Mouse (Mus musculus): ENCODE measurements around the gene Grm8. TPM values are rescaled to one million over a fixed set of nuclear protein-coding genes. Genes with fewer than 3 reads are reported as not detected.

The Grm8 gene
- total RNA-seq, 2 experiments from 2014 or later: 0.81 TPM; not detected in 1

DNA sequence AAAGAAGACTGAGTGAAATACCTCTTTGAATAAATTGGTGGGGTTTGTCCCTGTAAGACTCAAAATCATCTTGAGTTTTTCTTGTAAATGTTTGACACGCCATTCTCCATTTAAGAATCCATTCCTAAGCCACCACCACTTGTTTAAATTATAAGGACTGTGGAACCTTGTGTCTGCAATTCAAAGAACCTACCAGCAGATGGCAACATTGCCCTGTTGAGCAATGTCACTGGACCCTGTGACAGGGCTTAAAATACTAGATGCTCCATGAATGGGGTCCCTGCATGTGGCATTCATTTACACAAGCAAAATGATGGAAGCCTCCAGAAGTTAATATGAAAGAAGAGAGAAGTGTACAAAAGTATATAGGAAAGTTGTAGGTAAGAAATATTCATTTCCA is 477.5 kb downstream of the Grm8 start:
- peak in 1 of 2 experiments; percentile 11 for DNase-seq (ENCODE audit: low spot score in 2 of 2)

DNA sequence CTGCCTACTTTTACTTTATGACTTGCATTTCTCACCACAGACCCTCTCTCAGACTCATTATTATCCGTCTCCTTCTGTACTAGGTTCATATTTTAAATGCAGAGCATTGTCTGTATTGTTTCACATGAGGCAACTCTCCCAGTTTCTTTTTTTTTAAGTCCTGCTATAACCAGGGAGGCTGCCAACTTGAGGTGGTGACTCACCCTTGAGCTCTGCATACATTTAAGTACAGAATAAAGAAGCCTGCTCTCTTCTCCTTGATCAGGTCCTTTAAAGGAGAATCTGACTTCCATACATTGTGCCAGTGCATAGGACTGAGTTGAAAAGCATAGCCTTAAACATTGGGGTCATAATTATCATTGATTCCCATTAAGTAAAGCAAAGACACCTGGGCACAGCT is 488.5 kb downstream of the Grm8 start:
- no peak for DNase-seq (ENCODE audit: low spot score in 2 of 2)

DNA sequence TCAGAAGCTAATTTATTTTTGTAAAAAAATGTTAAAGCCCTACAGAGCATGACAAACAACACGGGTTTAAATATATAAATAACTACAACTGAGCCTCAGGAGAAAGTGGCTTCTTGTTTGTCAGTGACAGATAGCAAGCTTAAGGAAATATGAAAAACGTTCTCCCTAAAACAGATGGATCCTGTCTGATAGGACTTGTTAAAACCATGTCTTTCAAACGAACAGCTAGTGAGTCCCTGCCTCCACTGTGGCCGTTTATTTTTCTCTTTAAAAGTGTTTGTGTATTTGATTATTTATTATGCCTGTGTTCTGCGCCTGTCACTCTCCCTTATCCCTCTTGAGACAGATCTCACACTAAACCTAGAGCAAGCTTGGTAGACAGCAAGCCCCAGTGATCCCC is 489.9 kb downstream of the Grm8 start:
- DNase-seq (ENCODE audit: low spot score in 2 of 2): no peak

DNA sequence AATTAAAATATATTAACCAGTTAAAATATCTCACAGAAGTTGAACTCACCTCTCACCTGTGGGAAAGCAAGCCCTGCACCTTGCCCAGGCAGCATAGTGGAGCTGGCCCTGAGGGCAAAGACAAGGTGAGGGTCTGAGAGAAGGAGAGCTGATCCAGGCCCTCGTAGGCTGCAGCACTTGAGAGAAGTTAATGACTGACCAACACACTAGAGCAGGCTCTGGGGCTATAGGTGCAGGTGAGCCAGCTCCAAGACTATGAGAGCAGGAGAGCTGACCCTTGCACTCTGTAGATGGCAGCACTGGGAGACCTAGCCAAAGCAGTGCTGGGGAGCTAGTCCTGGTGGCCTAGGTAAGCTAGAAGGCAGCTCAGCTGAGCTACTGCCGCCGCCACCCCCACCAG is 499.1 kb downstream of the Grm8 start:
- DNase-seq (ENCODE audit: low spot score in 2 of 2): no peak

DNA sequence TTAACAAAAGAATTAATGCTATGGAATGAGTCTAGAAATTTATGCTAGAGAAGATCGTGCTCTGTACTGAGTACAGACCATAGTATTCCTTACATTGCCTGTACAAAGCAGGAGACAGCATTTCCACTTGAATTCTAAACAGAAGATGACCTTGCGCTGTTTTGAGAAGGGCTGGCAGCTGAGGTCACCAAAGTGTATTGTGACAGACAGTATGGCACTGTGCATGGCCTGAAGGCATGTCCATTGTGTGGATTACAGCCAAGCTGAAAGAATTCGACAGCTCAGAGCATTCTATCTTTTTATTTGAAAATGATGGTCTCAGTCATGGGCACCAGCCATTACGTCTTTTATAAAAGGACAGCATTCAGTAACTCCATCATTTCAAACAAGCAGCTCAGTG is 517.5 kb downstream of the Grm8 start:
- DNase-seq (ENCODE audit: low spot score in 2 of 2): no peak

DNA sequence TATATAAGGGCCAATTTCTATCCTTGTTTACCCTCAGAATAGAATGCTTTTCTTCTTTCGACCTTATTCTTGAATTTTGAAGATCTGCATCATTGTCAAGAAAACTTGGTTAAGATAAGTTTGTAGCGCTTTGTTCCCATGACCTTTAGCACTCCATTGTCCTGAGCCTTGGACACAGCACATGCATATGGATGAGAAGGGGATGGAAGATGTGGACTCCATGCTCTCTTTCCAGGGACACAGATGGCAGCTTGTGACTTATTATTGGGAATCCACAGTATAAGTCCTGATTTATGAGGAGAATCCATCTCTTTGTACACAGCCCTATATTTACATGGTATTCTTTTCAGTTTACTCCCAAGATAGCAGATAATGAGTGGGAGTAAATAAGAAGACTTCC is 554.5 kb downstream of the Grm8 start:
- no peak for DNase-seq (ENCODE audit: low spot score in 2 of 2)

DNA sequence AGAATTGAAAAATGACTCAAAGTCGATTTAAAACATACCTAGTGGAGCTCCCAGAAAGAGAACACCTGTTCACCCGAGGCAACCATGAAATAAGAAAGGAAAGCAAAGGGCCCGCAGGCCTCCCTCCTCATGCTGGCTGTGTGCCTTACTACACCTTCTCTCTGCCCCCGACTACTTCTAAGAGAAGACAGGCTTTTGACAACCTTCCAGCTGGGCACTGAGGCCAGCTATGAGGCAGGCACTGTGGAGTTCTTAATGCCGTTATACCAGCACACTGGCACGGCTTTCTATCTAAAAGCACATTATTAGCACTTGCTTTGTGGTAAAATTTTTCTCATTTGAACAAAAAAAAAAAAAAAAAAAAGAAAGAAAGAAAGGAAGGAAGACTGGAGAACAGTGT is 589.5 kb downstream of the Grm8 start:
- DNase-seq (ENCODE audit: low spot score in 2 of 2): no peak

DNA sequence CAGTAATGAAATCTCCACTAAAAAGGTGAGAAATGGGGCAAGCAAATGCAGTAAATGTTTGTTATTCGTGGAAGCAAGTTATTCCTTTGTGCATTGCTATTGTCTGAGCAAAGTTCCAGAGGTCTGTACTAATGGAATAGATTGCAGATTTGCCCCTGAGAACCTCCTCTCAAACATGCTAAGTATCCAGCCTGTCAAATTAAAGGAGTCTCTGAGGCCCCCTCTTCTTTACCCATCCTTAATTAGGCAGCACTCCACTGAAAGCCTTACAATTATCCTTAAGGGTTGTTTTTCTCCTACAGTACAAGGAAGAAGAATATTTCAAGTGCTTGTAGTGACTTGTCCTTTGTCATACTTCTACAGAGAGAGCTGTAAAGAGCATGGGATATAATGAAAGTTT is 617.4 kb downstream of the Grm8 start:
- DNase-seq (ENCODE audit: low spot score in 2 of 2): no peak

DNA sequence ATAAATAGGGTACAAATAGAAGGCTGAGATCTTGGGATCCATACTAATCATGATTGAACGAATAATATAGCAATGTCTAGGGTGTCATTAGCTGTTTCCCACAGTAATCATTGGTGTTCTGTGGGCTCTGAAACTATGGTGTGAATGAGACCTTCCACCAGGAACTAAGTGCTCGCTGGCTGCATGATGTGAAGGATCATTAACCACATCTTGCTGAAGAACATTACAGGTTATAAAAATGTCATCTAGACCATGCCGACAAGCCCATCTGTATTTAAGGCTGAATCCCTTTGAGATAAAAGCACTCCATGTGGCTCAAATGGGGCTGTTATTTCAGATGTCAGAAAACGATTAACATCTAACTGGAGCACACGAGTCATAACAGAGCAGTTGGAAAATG is 674.0 kb downstream of the Grm8 start:
- no peak for DNase-seq (ENCODE audit: low spot score in 2 of 2)

DNA sequence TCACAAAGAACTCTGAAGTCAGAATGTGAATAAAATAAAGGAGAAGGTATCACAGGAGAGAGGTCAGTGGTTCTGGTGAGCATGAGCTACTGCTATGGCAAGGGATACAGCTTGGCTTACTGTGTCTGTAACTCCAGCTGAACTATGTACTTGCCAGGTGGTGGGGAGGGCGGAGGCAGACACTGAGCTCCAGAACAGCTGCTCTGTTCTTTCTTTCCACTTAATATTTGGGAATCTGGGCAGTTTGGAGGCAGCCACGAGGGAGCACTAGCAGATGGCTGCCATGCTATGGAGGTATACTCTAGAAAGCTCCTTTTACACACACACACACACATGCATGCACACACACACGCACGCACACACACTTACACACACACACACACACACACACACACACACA is 726.5 kb downstream of the Grm8 start:
- DNase-seq (ENCODE audit: low spot score in 2 of 2): peak in 1 of 2 experiments; percentile 8

DNA sequence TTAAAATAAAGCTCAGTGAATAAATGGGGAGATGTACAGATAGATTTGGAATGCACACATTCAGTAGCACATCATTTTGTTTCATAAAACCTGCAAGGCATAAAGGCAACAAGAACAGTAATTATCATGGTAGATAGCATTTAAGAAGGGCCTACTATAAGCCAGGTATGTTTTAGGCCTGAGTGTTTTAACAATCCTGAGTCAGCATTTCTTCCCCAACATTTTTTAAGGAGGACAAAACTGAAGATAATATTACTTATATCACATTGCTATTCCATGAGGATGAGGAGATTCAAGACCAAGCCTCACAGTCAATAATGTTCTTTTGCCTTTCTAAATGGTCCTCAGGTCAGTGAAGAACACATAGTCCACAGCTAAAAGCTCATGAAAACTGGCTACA is 762.6 kb downstream of the Grm8 start:
- no peak for DNase-seq (ENCODE audit: low spot score in 2 of 2)

DNA sequence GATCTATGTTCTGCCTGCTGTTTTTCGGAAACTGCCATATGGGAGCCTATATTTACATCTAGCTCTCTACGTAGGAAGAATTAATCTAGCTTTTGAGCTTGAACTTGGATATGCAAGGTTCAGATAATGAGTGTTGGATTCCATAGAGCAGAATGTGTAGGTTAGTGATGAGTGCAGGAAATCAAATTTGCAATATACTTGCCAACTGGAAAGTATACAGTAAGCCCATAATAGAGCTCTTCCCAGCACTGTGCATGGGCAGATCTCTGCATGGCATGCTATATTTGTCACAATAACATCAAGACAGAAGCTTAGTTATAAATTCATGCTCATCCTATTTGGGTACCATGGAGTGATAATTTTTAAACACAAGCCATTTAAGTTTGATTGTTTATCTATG is 763.9 kb downstream of the Grm8 start:
- no peak for DNase-seq (ENCODE audit: low spot score in 2 of 2)

DNA sequence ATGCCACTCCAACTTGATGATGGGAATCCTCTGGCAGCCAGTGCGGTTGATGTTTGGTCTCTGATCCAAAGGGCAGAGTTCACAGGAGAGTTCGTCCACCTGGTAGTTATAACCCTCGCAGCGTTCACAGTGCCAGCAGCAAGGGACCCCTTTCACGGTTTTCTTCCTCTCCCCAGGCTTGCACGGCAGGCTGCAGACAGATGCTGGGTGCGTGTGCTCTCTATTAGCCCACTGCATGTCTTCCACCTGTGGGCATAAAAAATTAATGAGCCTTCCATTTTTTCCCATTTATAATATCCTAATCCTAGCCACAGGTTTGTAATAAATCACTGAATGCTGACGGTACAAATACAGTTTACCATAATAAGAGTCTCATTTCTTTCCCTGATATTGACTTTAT is 771.2 kb downstream of the Grm8 start:
- no peak for DNase-seq (ENCODE audit: low spot score in 2 of 2)

DNA sequence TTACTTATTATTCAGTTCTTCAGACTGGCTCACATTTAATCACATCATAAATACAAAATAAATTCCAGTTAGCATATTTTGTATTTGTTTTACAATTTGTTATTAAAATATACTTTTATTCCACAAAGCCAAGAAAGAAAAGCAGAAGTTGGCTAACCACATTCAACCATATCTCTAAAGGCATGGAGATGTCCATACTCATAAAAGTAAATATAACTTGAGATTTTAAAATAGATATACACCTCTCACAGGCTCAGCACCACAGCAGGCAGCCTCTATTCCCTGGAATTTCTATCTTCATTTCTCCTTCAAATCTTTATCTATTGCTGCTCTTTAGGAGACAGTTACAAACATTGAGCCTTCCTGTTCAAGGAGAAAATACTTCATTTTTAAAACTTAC is 774.5 kb downstream of the Grm8 start:
- no peak for DNase-seq (ENCODE audit: low spot score in 2 of 2)

DNA sequence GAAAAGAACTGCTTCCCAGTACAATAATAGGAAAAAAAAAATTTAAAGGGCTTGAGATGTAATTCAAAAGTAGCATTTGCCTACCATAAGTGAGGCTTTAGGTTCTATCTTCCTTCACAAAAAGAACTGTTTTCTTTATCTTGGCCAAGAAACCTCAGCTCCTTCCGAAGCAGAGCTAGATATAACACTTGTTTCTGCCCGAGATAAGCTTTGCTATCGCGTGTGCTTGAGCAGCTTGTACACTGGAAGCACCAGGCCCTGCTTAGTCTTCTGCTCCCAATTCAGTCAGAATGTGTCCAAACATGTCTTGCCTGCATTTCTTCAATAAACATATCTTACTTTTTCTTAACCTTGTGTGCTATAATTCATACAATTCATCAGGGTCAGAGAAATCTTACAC is 783.8 kb downstream of the Grm8 start:
- DNase-seq (ENCODE audit: low spot score in 2 of 2): no peak

DNA sequence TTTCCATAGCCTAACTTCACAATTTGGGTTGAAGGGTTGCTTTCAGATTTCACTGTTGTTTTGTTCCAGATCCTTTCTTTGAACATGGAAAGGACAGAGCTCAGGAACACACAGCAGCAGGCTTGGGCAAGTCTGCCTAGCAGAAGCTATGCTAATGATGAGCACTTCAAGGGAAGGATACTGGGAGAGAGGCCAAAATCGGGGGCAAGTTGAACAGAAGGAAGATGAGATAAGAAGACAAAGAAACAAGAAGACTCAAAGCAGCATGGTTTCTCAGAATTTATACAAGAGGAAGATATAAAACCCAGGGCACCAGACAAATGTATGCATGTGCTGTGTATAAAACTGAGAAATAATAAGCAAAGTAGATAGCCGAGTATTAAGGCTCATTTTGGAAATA is 786.7 kb downstream of the Grm8 start:
- DNase-seq (ENCODE audit: low spot score in 2 of 2): no peak

DNA sequence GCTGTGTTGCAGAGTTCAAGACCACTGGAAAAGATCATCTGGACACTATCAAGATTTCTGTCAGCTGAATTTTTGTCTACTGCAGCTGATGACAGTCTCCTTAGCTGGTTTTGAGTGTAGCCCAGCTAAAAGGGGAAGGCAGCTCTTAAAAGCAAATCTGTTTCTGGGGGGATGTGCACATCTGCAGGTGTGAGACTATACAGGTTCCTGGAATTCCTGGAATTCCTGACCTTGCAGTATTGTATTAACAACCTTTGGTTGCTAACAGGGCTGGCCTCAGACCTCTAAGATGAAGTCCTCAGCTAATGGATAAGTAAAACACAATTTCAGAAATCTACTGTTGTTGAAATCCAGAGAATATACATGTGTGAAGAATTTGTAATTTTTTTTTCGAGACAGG is 788.7 kb downstream of the Grm8 start:
- DNase-seq (ENCODE audit: low spot score in 2 of 2): no peak

DNA sequence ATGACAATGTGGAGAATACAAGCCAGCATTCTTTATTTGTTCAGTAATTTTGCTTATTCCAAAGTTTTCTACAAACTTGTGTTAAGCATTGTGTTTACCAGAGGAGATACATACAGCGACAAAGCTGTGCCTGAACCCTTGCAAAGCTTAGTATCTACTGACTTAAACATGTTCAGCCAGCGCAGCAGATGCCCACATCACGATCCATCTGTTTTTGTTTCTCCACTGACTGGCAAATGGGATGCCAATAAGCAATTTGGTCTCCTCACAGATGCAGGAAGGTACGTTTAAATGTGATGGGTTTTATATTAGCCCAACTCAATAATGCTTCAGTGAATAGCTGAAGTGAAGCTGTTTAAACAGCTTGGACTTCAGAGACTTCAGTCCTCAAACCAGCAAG is 794.8 kb downstream of the Grm8 start:
- no peak for DNase-seq (ENCODE audit: low spot score in 2 of 2)

DNA sequence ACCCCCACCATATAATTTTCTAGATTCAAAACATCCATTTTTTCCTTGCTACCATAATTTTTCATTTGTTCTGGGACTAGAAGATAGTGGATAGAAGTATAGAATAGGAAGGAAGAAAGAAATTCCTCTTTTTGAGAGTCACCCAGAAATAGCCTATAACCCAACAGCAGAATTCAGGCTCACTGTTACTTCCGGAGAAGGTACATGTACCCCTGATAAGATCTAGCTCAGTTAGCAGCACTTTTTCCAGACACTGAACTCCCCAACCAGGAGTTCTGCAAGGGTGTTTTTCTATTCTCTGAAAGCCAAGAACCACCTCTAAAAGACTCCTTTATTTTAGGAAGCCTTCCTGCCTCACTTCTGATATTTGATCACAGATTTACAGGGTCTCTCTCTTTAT is 816.4 kb downstream of the Grm8 start:
- DNase-seq (ENCODE audit: low spot score in 2 of 2): no peak

DNA sequence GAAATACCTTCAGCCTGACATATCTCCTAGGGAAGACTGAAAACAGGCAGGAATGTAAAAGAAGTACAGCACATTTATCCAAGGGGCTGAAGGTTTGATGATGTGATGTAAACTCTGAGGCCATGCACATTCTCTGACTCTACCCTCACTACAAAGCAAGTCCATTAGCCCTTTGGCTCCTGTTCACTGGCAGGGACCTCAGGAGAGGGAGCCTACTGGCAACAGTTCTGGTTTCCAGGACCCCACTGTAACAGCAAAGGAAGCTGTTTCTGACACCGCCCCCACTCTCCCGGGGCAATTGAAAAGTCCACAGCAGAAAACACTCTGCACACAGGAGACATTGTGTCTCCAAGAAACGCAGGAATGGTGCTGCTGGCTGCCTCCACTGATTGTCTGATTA is 817.6 kb downstream of the Grm8 start:
- peak in 1 of 2 experiments; percentile 6 for DNase-seq (ENCODE audit: low spot score in 2 of 2)

DNA sequence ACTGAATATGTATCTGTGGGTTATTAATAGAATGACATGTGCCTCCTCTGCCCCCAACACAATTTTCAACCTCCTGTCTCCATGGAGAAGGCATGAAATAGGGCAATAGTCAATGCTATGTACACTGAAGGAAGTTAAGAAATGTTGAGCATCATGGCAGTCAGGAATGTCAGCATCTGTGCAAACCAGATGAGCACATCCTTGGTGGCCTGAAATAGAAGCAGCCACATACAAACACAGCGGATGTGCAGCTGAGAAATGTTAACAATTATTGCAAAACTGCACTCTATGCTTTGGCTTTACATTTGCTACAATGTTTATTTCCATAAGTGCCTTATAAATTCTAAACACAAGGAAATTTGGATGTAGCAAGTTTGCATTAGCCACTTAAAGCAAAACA is 819.0 kb downstream of the Grm8 start:
- DNase-seq (ENCODE audit: low spot score in 2 of 2): no peak

DNA sequence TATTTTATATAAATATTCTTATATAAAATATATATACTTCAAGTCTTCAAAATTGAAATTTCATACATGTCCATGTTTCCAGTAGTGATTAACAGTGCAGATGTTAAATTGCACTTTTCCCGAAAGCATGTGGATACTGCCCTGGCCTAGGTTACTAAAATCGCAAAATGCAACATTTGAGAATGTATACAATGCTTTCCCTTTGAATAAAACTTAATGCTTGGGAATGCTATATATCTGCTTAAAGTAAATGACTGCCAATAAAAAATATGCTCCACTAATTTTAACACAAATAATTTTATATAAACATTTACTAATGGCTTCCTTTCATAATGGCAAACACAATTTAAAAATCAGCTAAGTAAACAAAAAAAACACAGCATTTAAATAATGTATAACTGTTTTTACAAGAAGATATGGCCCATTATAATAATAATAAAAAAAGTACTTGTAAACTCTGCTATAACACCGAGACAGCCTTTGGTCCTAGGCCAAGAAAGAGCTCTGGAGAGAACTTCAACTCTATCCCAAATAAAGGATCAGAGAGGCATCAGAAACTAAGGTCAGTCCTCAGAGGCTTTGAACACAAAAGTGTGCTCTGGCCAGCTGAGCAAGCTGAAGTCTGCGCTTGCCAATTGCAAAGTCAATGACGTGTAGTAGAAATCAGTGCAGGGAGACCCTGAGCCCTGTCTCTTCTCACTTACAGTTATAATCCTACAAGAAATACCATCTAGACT is 820.5 kb downstream of the Grm8 start:
- no peak for DNase-seq (ENCODE audit: low spot score in 2 of 2)

DNA sequence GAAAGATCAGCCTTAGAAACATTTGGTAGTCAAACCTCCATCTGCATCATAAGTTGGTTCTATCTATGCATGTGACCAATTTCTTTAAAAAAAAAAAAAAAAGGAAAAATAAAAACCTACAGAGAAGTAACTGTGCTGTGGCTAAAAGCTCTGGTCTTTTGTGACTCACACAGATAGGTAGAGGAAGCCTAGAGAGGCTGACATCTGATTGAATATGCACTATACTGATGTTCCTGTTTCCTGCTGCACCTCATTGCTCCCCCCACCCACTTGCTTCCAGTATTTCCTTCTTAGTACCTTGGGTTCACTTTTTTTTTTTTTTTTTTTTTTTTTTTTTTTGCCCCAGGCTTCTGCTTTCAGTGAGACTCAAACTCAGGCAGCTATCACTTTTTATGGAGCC is 824.6 kb downstream of the Grm8 start:
- no peak for DNase-seq (ENCODE audit: low spot score in 2 of 2)

DNA sequence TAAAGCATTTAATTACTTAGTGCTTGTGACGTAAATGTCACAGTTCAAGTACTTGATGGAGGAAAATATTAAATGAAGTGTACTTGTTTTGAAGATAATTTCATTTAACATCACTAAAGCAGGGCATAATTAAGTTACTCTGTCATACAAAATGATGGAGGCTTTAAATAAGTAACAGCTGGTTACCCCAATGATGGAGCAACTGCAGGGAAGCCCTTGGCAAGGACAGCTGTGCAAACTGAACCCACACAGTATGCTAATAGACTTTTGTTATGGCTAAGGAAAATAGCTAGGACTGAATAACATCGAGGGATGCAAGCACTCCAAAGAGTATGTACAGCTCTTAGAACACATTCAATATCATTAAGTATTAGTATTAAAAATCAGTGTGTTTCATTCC is 829.6 kb downstream of the Grm8 start:
- DNase-seq (ENCODE audit: low spot score in 2 of 2): no peak
